Mouse (Mus musculus): ENCODE data around the gene Fam83c.

DNA sequence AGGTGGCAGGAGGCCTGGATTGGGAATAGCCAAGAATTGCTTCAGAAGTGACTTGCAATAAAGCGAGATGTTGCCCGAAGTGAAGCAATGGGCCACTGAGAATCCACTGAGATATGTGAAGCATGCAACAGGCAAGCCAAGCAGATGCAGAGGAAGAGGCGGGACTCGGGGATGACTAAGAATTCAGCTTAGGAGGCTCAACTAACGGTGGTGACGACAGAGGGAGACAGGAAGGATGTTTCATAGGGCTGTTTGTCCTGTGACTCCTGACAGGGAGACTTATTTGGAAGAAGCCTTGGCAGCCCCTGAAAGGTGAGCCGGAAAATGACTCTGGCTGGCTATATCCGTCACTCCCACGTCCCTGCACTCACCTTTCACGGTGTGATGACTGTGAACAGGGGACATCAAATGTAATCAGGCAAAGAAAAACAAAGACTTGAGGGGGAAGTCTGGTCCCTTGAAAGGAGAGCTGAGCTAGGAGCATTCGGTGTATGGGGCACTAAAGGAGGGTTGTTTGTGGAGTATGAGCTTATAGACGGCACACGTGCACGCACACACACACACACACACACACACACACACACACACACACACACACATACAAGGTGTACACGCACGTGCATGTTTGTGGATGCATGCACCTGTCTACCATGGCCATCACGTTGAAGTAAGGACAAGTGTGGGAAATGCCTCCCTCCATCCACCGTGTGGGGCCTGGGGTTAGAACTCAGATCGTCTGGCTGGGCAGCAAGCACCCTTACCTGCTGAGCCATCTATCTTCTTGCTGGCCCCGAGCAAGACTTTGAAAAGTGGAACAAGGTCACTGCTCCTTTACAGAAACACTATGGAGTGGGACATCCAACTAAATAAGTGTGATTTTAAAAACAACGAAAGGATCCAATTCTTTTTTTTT lies 44.6 kb upstream of the Fam83c start:
- TF ChIP-seq CTCF (IDR thresholded peaks at IDR 0.05; ENCODE audit: low read depth): no peak
- TF ChIP-seq EP300 (optimal IDR thresholded peaks at IDR 0.05): no peak

All from stomach, postnatal 0 days (tissue).